Mouse (Mus musculus): Measurements from ENCODE around the gene Aif1.
"Not testable (repeated sequence)": the region's sequence is repeated elsewhere in the genome, so short reads cannot be mapped to it uniquely, and the experiment has no call there.

Gene Aif1

DNA sequence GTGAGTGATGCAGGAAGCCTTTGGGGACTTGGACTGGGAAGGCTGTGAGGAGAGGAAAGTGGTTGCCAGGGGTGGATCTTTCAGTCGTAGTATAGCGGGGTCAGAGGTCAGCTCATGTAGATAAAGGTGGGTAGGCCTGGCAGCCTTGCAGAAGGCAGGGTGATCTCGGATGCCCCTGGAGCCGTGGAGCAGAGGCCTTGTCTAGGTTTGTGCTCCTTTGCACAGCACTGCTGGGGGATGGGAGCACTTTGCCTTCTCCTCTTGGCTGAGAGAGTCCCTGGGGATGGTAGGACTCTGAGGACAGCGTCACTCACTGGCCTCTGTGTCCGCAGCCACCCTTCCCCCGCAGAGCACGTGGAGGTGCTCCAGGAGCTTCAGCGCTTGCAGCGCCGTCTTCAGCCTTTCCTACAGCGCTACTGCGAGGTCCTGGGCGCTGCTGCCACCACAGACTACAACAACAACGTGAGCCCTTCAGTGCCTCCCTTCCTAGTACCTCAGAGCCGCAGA is 35.3 kb downstream of the Aif1 start:
- DNase-seq, result no peak

- DNase-seq, result no peak
Measured at GRCm38 (mm10) chr17:35139269-35139668, 36.6 kb downstream of the Aif1 start.

DNA sequence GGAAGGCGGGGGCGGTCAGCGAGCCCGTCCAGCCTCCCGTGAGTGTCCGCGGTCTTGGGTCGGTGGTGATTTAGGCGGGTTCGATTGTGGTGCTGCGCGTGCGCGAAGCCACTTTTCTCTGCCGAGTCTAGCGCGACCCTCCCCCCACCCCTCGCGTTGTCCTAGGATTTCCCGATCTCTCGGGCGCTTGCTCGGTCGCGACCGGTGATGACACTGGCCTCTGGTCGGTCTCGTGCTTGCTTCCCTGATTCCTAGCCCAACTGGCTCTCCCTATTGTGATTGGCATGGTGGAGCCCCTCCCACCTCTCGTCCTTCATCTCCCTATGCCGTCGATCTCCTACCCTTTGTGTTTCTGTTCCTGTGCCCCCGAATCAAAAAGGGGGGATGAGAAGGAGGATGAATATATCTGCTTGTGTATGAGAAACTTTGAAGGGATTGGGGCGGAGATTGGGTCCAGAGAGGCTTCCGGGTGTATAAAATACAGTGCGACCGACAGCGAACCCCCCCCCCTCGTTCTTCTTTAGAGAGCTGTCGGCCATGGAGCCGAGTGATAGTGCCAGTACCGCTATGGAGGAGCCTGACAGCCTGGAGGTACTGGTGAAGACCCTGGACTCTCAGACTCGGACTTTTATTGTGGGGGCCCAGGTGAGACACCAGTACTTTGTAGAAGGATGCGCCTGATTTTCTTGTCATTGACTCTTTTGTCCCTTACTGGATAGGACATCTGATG is 40.1 kb downstream of the Aif1 start:
- DNase-seq, result no peak

GRCm38 (mm10) chr17:35134801-35135590 is 40.9 kb downstream of the Aif1 start, which contains the start of gene Bag6:
Gene Bag6, plus strand, starts transcription at chr17:35135178.
- peak; percentile 94 for DNase-seq

DNA sequence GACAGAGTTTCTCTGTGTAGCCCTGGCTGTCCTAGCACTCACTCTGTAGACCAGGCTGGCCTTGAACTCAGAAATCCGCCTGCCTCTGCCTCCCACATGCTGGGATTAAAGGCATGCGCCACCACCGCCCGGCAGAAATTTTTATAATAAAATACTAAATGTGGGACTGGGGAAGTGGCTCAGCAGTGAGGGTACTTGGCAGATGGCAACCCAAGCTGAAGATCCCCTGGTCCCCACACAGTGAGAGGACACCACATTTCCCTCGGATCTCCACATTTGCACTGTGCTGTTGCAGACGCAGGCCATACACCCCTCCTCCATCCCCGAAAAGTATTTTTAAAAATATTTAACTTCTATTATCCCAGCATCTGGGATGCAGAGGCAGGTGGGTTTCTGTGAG is 42.4 kb downstream of the Aif1 start:
- no peak for DNase-seq

GRCm38 (mm10) chr17:35132174-35132560 is 43.7 kb downstream of the Aif1 start:
- no peak for DNase-seq

DNA sequence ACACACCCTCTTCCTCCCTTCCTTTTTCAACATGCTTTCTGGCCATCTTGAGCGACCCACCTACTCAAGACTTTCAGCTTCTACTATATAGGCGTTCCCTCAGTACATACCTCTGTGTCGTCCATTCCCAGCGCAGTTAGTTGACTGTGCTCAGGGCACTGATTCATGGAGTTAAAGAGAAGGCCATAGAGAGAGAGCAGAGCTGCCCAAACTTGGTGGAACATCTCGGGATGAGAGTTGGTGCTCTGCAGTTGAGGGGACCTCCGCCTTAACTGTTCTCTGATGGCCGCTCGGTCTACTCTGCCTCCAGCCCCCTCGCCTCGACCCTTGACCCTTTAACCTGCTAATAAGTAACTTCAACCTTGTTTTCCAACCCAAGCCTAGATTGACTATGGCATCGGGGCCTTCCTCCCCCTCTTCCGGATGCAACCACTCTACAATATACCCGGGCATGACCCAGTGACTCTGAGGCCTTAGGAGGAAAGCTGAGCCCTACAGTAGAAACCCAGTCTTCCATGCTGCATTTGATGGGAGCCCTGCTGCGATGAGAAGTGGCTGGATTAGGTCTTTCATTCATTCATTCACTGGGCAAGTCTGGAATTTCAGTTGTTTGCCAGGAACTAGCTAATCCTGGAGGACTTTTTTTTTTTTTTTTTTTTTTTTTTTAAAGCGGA is 44.2 kb downstream of the Aif1 start, which contains the start of gene Apom:
Gene Apom, minus strand, starts transcription at position 551 of the 674 bp plus-strand sequence.
- DNase-seq, result no peak

DNA sequence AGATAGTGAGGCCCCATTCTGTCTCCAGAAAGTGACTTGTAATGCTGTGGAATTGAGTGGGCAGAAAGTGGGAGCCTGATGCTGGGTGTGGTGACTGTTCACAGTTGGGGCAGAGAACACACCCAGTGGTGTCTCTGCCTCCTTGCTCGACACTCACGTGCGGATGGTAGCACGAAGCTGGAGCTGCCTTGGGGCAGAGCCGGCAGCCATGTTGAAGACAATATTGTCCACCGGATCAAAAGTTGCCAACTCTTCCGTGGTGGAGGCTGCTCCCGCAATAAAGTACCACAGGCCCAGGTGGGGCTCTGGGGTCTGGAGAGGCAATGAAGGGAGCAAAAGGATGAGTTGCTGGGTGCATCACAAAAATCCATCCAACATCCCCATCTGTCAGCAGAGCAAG is 44.8 kb downstream of the Aif1 start:
- DNase-seq, result no peak

GRCm38 (mm10) chr17:35128996-35129395 is 46.9 kb downstream of the Aif1 start:
- no peak for DNase-seq

DNA sequence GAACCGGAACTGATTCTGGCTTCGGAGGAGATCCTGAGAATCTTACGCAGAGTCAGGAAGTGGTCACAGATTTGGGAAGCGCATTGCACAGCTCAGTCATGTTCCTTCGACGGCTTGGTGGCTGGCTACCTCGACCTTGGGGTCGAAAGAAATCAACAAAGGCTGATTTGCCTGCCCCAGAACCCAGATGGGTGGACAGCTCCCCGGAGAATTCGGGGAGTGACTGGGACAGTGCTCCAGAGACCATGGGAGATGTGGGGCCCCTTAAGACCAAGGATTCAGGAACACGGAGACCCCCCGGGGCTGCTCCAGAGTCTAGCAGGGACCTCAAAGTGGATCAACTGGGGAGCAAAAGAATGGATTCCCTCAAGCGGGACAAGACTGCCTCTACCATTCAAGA is 48.9 kb downstream of the Aif1 start:
- no peak for DNase-seq

DNA sequence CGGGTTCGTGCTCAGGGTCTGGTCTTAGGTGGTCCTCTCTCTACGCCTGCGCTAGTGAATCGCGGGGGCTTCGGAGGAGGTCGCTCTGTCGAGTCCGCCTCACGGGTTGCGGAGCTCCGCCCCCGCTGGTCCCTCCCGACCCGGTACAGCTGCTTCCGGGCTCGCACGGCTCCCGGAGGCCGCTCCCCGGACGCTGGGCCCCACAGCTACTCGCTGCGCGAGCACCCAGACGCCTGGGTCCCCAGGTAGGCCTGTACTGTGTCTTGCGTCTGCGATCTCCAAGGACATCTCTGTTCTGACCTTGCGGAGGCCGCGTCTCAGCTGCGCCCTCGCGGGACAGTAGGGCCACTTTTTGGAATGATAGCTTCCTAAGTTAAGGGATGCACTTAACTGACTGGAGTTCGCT is 49.7 kb downstream of the Aif1 start, which contains the start of gene D17H6S53E:
Gene D17H6S53E, plus strand, starts transcription at position 168 of the 406 bp plus-strand sequence.
- DNase-seq, result peak; percentile 63

- DNase-seq, result no peak
Measured at GRCm38 (mm10) chr17:35125578-35125977, 50.3 kb downstream of the Aif1 start.

DNA sequence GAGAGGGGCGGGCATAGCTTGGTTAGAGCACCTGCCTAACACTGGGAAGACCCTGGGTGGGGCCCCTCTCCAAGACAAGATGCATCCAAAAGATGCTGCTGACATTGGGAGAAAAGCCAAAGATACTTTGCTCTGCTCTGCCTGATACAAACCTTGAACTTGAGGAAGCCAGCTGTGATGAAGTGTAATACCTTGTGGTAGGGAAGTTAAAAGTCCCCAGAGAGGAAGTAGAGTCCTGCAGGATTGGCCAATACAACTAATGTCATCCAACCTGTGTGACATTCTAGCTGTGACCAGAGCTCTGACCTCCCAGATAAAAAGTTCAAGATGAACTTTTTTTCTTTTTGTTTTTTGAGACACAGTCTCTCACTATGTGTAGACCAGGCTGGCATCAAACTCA is 50.8 kb downstream of the Aif1 start:
- no peak for DNase-seq

DNA sequence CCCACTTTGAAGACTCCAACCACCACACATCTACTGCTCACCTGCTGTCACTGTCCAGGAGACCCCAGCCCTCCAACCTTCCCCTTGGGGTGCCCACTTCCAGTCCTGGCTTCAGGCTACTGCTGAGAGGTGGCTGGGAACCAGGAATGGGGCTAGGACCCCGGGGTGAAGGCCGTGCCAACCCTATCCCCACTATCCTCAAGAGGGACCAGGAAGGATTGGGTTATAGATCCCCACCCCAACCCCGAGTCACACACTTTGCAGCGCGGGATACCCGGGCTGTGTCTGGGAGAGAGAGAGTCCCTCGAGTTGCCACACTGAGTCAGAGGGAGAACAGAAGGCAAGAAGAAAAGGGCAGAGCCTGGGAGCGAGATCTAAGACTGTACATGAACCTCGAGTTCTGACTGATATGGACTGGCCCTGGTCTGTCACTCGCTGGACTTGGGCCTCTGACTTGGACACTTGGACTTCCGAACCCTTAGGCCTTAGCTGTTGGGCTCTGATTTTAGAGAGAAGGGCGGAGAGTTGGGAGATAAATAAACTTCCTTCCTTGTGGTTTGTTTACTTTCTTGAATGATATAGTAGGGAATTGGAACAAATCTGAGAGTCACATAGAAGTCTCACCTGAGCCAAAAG is 51.5 kb downstream of the Aif1 start:
- DNase-seq, result not testable (repeated sequence)

- DNase-seq, result not testable (repeated sequence)
Measured at GRCm38 (mm10) chr17:35123287-35123686, 52.6 kb downstream of the Aif1 start.

DNA sequence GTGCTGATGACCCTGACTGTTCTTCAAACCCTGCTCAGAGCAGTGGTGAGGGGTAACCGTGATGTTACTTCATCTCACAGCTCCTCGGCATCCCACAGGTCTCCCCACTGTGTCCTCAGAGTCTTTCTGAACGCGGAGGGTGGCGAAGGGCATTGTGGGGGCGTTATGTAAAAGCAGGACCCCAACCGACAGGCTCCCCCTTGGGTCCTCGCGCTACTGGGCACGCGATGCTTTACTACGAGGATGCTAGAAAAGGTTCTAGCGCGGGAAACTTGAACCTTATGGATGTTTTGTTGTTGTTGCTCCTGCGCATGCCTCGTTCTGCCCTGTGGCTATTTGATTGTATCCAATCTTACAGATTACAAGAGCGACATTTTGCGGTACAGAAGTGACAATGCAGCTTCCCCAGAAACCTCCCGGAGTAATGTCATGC is 54.0 kb downstream of the Aif1 start, which contains the start of gene Csnk2b:
Gene Csnk2b, minus strand, starts transcription at position 183 of the 433 bp plus-strand sequence.
- peak; percentile 82 for DNase-seq

- peak; percentile 99 for DNase-seq
Measured at GRCm38 (mm10) chr17:35121143-35121799, 54.6 kb downstream of the Aif1 start, which contains the start of gene Gpank1. Gene Gpank1, plus strand, starts transcription at chr17:35121455.

Measured in layer of hippocampus, adult 9-11 months (tissue).